Mouse (Mus musculus): ENCODE measurements around the gene Acin1.

The Acin1 gene

DNA sequence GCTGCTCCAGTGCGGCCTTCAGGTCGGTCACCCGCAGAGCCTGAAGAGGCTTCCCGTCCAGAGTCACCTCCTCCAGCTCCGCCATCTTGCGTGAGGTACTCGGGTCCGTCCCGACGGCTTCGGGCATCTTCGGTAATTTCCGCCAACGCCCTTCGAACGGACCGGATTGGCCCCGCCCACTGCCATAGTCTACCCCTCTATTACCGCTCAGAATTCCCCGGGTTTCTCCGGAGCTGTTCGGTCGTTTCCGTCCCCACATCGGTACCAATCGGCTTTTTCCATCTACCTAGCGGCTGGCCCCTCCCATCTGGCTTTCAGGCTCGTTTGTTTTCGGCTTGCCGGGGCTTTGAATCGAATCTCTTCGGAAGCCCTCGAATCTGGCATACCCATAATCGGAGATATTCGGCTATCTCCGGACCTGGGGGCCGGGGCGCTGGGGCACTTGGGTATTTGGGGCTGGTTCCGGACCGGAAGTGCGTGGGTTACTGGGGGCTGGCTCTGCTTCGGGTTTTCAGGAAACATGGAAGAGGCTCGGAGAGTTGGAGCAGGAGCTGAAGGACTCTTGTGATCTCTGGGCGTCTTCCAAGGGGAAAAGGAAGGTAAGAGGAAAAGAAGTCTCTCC lies at the start of gene Acin1:
Acin1 (minus strand) TSS at position 410 of the 622 bp plus-strand sequence.
- DNase-seq (ENCODE audit: low spot score), result peak; percentile 100

DNA sequence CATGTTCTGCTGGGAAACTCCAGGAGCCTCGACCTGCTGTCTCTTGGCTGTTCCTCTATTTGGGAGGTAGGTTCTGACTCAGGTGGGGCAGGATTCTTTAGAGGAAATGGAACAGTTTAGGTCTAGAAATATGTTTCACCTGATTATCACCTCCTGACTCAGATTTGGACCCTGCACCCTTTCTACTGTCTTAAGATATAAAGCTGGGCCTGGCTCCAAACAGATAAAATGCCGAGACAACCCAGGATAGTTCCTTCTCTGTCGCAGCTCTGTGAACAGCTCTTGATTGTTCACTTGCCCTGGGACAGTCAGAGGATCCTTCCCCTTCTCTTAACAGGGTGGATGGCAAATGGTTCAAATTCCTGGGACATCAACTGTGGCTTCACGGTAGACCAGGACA lies 48.5 kb upstream of the Acin1 start:
- DNase-seq (ENCODE audit: low spot score), result no peak

DNA sequence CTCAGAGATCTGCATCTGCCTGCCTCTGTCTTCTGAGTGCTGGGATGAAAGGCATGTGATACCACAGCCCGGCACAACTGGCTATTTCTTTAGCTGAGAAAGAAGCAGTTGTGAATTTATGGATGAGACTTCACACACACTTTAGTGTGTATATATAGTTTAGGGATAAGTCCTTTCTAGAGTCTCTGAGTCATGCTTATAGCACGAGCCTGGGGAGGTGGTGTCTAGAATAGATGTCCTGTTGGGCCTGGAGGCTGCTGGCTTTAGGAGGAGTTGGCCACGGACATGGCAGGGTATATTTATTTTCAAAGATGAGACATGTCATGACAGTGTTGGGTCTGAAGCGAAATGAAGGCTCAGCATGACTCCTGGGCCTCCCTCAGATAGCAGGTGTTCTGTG lies 47.3 kb upstream of the Acin1 start:
- no peak for DNase-seq (ENCODE audit: low spot score)

DNA sequence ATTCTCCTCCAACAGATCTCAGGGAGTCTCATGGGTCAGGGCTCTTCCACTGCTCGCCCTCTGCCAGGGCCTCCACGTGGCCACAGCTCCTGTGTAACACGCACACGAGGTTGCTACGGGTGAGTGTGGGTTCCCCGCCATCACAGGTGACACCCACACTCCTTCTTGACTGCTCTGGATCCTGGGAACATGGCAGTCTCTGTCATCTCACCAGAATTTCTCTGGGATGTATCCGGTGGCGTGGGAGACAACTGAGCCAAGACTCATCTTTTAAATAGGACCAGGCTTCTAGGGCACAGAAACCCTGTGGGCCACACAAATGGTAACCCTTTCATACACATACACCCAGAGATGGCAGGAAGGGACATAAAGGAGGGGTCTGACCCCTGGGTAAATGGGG lies 45.5 kb upstream of the Acin1 start:
- no peak for DNase-seq (ENCODE audit: low spot score)

DNA sequence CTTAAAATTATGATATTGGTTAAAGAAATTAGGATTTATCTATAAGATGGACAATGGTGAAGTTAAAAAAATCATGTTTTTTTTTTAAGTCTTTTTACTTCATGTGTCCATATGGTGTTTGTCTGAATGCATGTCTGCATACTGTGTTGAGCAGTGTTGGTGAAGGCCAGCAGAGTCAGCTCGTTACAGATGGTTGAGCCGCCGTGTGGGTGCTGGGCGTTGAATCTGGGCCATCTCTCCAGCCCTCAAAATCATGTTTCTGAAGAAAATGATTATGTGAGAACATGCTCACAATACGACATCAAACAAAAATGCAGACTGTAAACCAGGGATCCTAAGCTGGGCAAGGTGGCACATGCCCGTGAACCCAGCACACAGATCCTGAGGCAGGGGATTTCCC lies 43.6 kb upstream of the Acin1 start:
- DNase-seq (ENCODE audit: low spot score), result no peak

DNA sequence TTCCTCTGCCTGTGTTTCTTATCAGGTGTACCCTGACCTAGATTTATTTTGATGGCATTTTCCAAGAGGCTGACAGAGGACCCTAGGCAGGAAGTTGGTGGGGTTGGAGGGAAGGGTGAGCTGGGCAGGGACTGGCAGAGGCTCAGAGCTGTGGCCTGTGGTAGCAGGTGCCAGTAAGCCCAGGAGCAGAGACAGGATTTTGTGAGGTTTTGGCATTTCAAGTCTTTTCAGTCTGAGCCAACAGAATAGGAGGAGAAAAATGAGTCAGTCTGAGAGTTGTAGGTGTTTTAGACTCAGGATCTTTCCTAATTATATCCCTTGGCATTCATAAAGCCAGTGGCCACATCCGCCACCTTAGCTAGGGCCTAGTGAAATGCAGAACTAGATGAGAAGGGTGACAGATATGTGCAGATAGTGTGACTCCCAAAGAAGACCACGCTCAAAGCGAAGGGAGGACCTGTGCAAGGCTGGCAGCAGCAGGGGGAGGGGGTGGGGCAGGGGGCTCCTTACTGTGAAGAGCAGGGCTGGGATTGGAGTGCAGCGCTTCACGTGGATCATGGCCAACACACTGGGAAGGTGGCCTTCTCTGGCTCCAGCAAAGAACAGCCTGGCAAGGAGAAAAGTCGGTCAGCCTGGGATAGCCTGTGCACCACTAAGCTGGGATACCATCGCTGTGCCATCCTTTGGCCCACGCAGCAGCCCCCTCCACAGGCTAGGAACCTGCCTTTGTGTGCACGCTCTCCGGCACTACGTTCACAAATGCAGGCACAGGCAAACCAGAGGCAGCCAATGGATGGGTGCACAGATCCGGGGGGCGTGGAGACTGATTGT lies 42.3 kb upstream of the Acin1 start:
- no peak for DNase-seq (ENCODE audit: low spot score)

DNA sequence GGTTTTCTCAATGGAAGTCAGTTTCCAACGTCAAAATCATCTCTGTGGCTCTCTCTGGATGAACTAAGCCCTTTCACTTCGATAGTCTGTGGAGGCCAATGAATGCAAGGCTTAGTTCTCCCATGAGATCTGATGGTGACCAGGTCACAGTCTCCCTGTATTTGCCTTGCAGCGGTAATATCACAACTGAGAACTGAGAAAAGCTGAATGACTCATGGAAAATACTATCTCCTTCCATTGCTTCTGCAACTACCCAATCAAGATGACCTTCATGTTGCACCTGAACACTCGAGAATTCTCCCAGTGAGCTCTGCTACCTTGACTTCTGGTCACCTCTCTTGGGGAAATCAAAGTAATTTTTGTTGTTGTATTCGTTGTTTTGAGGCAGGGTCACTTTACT lies 40.8 kb upstream of the Acin1 start:
- DNase-seq (ENCODE audit: low spot score), result no peak

DNA sequence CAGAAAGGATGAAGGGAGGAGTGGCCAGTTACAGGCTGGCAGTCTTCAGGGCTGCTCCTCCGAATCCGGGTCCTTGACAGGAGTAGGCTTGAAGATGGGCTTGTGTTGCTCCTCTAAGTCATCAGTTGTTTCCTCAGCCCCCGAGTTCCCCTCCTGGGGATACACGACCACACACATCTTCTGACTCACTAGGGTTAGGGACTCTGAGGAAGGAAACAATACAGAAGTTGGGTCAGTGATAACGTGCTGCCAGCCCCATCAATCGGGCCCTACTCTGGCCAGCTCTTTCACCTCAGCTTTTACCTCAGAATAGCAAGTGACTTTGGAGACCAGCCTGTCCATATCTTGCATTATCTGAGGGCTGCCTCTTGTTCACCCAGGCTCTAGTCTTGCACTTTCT lies 37.3 kb upstream of the Acin1 start:
- no peak for DNase-seq (ENCODE audit: low spot score)

DNA sequence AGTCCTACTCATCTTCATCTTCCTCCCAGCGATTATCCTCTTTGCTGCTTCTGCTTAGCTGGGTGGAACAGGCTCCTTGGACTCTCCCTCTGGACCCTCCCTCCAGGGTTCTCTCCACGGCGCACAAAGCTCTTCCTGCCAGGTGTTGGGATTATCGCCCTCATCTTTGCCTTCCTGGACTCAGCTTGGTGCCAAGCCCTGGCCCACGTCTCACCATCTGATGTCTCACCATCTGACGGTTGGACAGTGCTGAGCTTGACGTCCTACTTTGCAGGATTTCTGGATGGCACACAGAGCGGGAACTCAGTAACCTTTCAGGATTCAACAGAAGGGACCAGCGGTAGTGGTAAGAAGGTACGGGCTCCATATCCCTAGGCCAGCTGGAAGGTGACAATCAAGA lies 35.0 kb upstream of the Acin1 start:
- DNase-seq (ENCODE audit: low spot score), result no peak

DNA sequence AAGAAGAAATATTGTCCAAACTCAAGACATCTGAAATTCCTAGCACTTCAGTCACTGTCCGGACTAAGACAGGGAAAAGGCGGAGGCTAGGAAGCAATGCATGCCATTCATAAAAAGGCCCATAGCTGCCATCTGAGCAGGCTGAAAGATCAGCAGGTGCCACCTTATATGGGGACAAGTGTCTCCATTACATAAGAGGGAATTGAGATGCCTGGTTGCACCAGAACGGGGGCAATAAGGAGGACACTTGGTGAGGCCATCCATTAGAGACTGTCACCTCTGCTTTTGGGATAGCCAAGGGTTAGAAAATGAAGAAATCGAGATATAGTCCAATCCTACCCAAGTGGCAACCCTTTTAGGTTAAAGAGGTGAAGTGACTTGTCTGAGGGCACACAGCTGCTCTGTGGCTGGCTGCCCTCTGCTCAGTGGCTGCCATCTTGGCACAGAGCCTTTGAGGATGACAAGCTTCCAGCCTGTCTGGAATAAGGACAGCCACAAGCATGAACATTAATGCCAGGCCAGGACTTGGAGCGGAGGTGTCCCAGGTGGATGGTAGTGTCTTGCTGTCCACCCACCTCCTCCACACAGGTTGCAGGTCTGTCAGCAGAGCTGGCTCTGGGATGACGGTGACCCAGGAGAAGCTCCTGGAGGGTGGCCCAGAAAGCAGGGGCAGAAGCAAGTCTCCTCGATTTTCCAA lies 34.1 kb upstream of the Acin1 start:
- no peak for DNase-seq (ENCODE audit: low spot score)

DNA sequence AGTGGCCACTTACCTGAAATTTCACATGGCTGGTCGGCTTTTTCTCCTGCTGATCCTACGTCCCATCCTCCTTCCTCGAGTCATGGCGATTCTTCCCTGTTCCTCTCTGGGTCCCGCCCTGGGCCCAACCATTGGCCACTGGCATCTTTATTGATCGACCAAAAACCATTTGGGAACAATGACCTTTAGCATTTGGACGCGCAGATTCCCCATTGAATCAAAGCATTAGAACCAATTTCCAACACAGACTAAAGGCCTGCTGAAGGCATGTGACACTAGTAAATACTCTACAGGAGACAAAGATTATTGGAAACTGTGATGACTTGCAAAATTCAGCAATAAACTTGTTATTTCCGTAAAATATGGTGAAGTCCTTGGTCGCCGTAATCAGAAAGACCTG lies 33.3 kb upstream of the Acin1 start:
- no peak for DNase-seq (ENCODE audit: low spot score)

DNA sequence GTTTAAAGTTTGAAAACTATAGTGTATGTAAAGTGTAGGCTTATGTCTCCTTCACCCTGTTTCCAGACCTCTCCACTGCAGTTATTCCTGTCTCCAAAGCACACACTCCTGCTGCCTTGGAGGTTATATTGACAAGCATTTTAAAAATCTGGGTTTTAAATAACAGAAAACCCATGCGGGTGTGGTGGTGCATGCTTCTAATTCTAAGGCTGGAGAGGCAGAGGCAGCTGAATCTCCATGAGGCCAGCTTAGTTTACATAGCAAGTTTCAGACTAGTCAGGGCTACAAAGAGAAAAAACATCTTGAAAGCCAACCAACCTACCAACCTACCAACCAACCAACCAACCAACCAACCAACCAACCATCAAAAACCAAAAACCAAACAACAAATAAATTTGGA lies 28.7 kb upstream of the Acin1 start:
- no peak for DNase-seq (ENCODE audit: low spot score)

DNA sequence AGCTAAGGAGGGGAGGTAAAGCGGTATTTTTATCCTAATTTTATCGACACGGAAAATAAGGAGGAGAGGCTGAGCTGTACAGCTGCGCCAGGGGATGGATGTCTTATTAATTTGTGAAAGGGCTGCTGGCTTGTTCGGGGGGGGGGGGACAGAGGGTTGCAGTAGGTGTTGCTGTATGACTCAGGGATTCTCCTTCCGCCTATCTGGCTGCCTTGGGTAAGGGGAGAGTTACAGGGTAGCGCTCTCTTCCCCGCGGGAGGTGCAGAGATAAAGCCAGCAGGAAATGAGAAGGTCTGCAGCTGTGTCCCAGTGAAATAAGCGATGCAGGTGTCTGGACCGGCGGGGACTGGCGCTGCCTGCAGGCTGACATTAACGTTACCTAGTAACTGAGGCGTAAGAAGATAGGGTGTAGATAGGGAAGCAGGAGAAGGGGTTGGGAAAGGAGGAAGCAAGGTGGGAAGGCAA lies 27.9 kb upstream of the Acin1 start:
- DNase-seq (ENCODE audit: low spot score), result no peak

DNA sequence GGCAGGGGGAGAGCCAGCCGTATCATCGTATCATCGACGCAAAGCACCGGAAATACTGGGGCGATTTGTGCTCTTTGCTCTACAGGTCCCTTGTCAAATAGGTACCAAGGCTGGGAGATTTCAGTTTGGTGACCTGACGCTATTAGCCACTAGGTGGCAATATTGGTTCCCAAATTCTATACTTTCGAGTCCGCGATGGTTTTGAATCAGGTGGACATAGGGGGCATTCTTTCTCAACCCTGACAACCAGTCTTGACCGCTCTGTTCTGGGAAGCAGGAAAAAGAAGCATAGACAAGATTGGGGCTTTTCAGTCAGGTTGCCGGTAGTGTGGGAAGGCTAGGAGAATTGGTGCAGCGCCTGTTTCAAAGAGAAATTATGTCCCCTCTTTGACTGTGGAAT lies 27.4 kb upstream of the Acin1 start:
- peak; percentile 57 for DNase-seq (ENCODE audit: low spot score)

DNA sequence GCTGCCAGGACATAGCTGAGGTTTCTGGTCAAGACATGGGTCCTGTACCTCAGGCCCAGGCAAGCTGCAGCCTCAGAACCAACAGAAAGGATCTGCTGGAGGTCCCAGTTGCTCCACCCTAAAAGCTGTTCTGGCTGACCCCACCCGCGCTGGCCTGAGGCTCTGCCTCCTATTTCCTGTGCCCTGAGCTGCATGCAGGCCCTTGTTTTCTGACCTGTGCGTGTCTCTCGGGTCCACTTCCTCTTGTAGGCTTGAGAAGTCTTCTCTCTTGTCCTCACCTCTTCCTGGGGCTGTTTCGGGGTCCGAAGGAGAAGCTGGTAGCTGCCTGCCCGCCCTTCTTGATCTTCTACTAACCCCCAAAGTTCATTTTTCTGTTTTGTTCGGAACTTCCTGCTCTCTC lies 26.1 kb upstream of the Acin1 start:
- DNase-seq (ENCODE audit: low spot score), result no peak

DNA sequence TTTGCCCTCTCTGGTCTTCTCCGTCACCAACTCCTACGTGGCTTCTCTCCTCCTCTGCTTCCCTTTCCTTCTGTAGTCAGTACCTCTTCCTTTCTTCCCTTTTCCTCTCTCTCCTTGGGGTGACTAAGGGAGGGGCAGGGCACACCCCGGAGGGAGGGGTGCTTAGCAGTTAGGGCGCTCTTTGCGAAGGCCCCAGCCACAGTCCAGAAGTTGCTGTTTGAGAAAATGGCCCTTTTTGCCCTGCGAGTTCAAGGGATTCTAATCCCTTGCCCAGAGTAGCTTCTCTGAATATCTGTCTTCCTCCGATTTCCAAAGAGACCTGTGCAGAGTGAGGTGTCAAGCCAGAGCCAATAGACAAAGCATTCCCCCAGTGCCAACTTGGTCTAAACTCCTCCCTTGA lies 25.3 kb upstream of the Acin1 start, which contains the start of gene Cebpe:
Cebpe (minus strand) TSS at position 101 of the 400 bp plus-strand sequence.
- DNase-seq (ENCODE audit: low spot score), result no peak

DNA sequence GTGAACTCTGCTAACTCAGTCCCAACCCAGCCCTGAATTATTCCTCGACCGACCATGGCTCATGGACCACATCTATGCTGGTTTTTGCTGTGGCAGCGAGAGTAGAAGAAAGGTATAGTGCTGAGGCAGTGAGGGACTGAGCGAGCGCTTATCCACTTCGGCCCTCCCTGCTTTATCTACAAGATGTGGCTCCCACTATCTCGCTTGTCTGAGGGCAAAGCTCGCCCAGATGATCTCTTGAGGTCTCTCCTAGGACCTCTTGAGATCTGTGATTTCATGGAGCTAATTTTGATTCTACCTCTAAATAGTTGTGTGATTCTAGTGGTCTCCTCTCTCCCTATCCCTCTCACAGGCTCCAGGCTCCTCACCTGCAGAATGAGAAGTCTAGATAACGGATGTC lies 22.3 kb upstream of the Acin1 start:
- no peak for DNase-seq (ENCODE audit: low spot score)

DNA sequence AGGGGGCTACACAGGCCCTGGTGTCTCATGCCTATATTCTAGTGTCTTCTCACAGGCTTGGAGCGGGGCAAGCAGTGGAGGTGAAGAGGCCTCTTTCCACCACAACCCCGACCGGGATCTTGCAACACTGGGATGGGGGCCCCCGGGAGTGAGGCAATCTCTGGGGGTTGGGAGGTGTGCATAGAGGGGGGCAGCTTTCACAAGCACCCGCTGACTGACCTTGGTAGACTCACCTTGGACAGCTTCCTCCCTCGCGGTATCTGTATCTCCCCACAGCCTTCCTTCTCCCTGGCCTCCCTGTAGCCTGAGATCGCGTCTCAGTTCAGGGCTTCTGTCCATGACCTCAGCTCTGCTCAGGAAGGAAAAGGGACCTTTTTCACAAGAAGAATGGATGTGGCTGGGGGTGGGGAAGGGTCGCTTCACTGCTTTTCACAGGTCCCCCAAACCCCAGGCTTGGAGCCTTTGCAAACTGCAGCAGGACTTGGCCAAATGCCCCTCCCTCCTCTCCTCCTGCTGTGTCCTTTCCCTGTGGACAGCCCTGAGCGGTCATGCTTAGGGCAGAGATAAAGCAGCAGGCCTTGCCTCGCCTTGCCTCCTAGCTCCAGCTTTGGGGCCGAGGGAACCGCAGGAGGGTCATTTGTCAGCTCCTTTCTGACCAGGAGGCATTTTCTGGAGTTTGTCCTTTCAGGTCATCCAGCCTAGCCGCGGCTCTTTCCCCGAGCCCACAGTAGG lies 20.0 kb upstream of the Acin1 start:
- DNase-seq (ENCODE audit: low spot score), result no peak

DNA sequence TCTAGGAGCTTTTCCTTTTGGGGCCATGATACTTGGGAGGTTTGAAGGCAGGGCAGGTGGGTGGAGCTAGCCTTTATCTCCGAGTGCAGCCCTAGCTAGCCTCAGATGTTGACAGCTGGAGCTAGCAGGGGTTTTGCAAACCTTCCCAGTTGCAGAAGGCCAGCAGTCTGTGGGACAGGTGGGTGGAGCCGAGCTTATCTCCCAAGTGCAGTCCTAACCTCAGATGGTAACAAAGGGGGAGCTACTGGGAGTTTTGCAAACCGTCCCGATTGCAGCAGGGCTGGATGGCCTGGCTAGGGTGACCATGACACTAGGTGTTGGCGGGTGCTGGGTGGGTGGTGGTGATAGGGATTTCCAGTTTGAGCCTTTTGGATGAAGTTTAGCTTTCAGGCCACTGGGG lies 19.1 kb upstream of the Acin1 start:
- no peak for DNase-seq (ENCODE audit: low spot score)

DNA sequence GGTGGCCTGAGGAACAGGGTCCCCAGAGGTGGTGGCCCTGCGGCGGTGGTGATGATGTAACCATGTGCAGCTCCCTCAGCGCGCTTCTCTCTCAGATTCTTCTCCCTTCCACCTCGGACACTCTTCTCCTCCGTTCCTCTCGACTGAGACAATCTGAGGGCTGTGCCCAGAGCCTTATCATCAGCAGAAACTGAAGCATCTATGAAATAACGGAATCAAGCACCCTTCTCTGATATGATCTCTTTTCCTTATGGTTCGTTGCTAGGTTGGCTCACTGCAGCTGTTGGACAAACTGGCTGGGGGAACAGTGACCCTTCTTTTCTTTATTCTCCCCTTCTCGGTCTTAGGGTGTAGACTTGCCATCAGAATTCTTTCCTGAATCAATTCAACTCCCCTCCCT lies 16.5 kb upstream of the Acin1 start:
- no peak for DNase-seq (ENCODE audit: low spot score)

DNA sequence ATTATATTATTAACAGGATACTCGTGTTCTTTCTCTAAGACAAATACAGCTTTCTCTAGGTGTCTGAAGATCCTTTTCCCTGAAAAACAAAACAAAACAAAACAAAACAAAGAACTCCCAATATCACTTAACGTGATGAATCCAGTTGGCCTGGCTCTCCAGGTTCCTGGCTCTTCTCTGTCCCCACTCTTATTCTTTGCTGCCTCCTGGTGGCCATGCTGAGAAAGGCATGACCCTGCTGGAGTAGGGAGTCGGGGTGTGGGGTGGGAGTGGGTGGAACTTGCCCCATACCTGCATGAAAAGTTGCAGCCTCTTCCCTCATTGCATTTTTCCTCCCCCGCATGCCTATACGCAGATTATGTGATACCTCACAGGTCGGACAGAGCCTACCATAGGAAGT lies 14.6 kb upstream of the Acin1 start:
- DNase-seq (ENCODE audit: low spot score), result peak; percentile 78

DNA sequence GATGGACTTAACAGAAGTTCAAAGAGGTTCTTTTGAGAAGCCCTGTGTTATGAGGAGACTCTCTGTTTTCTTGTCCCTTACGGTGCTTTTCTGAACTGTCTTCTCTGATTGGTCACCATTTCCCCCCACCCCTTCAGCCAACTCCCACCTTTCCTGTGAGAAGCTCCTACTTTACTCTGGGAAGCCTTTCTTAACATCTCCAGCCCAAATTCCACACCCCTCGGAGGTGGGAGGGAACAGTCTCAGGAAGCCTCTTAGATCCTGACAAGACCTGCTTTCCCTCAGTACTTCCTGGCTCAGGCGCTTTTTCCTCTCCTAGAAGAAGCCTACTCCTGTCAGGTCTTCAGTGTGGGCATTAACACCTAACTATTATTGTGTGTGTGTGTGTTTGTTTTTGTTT lies 12.9 kb upstream of the Acin1 start:
- DNase-seq (ENCODE audit: low spot score), result no peak
